Mouse (Mus musculus): ENCODE results near the gene Zkscan1. TPM values are rescaled to one million over a fixed set of nuclear protein-coding genes. Genes with fewer than 3 reads are reported as not detected.

Gene Zkscan1
- total and polyA plus RNA-seq, 3 experiments: 3.7 to 15.3 (median 14.0) TPM

DNA sequence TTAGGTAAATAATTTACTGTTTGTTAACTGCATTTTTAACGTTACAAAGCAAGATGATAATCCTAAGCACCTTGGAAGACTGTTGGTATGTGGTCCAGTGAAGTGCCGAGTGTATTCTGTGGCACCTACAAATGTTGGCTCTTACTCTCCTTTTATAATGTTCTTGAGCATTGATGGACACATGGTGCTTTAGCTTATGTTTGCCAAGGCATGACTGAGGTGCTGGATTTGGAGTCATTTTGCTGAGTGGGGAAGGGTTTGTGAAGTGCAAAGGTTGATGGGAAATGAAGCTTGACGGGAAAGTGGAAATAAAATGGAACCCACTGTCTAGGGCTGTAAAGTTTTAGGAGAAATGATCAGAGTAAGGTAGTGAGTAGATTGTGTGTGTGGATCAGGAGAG, 3.5 kb downstream of the Zkscan1 start:
- Histone ChIP-seq H3K36me3 (ENCODE audit: control insufficient read depth, insufficient read depth, low read length) (peaks cover 14% of the 10 kb centered on the region), H3K79me2 (replicated peaks; ENCODE audit: control insufficient read depth, insufficient read depth, low read length) (peaks cover 4% of the 10 kb centered on the region), H3K27ac (no peak overlapping the region), H3K4me1 (ENCODE audit: control insufficient read depth, insufficient read depth, low read length) (peaks cover 5% of the 10 kb centered on the region), H3K27me3 (ENCODE audit: control insufficient read depth, insufficient read depth, low read length) (no peaks in the 10 kb centered on the region), H3K4me3 (no peak overlapping the region), H3K9ac (ENCODE audit: low read depth, low read length) (no peak overlapping the region)
- intact Hi-C loops (cut with DNase I): no loop called here
- WGBS: 60% methylated on average over 3 of the region's 3 CpGs
- TF ChIP-seq POLR2A (IDR thresholded peaks at IDR 0.05; ENCODE audit: insufficient read depth, low read depth, low read length): no peak
- no peak for TF ChIP-seq CTCF (IDR thresholded peaks at IDR 0.05)
- TF ChIP-seq EP300 (IDR thresholded peaks at IDR 0.05; ENCODE audit: insufficient read depth, low read depth, low read length): no peak
- DNase-seq: no peak

DNA sequence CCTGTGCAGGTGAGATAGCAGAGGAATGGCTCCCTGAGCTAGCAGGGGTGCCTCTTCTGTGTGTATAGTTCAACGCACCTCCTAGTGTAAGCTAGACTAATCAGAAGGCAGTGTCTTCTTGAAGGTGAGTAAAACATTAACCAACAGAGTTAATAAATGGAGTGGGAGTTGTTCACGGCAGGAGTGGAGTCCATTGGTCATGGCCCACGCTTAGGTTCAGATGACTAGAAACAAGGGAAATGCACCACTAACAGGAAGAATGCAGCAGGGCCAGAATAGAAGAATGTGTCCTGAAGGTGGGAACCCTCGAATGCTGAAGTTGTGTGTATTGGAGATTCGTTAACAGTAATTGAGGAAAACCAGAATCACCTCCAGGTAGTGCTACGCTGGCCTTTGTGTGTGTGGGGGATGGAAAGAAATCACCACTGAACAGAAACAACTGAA, 4.2 kb downstream of the Zkscan1 start:
- peaks cover 14% of the 10 kb centered on the region for H3K36me3 ChIP-seq (ENCODE audit: control insufficient read depth, insufficient read depth, low read length)
- peaks cover 4% of the 10 kb centered on the region for H3K79me2 ChIP-seq (replicated peaks; ENCODE audit: control insufficient read depth, insufficient read depth, low read length)
- WGBS: 84% methylated on average over 6 of the region's 6 CpGs
- H3K27me3 ChIP-seq (ENCODE audit: control insufficient read depth, insufficient read depth, low read length): no peaks in the 10 kb centered on the region
- intact Hi-C loops (cut with DNase I): no loop called here
- no peak for DNase-seq
- TF ChIP-seq EP300 (IDR thresholded peaks at IDR 0.05; ENCODE audit: insufficient read depth, low read depth, low read length) (no peak), CTCF (IDR thresholded peaks at IDR 0.05) (no peak), POLR2A (IDR thresholded peaks at IDR 0.05; ENCODE audit: insufficient read depth, low read depth, low read length) (no peak)
- H3K4me1 ChIP-seq (ENCODE audit: control insufficient read depth, insufficient read depth, low read length): peaks cover 5% of the 10 kb centered on the region
- no peak overlapping the region for H3K4me3 ChIP-seq
- no peak overlapping the region for H3K27ac ChIP-seq
- H3K9ac ChIP-seq (ENCODE audit: low read depth, low read length): no peak overlapping the region

DNA sequence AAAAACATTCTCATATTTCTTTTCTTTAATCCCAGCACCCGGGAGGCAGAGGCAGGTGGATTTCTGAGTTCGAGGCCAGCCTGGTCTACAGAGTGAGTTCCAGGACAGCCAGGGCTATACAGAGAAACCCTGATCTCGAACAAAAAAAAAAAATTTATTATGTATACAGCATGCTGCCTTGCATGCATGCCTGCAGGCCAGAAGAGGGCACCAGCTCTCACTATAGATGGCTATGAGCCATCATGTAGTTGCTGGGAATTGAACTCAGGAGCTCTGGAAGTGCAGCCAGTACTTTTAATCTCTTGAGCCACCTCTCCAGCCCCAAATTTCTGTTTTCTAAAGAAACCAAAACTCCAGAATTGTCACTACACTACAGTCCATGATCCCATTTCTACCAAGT, 5.4 kb downstream of the Zkscan1 start:
- WGBS: 63% methylated on average over 3 of the region's 3 CpGs
- Histone ChIP-seq H3K27ac (no peak overlapping the region), H3K4me1 (ENCODE audit: control insufficient read depth, insufficient read depth, low read length) (peaks cover 4% of the 10 kb centered on the region), H3K4me3 (no peak overlapping the region), H3K79me2 (replicated peaks; ENCODE audit: control insufficient read depth, insufficient read depth, low read length) (peaks cover 7% of the 10 kb centered on the region), H3K27me3 (ENCODE audit: control insufficient read depth, insufficient read depth, low read length) (no peaks in the 10 kb centered on the region), H3K9ac (ENCODE audit: low read depth, low read length) (no peak overlapping the region), H3K36me3 (ENCODE audit: control insufficient read depth, insufficient read depth, low read length) (peaks cover 14% of the 10 kb centered on the region)
- TF ChIP-seq CTCF (IDR thresholded peaks at IDR 0.05) (peak; percentile 63), POLR2A (IDR thresholded peaks at IDR 0.05; ENCODE audit: insufficient read depth, low read depth, low read length) (no peak)
- DNase-seq: no peak
- intact Hi-C loops (cut with DNase I): no loop called here

DNA sequence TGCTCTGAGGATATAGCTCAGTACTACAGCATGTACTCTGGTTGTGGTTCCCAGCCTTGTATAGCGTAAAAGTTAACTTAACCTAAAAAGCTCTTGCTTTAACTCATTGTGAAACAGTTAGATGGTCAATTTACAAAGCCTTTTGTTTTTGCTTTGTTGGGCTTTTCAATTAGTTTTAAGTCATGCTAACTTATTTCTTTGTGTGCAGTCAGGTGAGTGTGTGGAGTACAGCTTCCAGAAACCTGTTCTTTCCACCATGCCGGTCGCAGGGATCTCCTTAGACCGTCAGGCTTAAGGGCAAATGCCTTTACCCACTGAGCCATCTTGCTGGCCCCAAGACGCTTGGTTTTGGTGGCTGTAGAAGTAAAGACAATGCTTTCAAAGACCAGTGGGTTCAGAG, 5.9 kb downstream of the Zkscan1 start:
- TF ChIP-seq EP300 (IDR thresholded peaks at IDR 0.05; ENCODE audit: insufficient read depth, low read depth, low read length): no peak
- TF ChIP-seq CTCF (IDR thresholded peaks at IDR 0.05): no peak
- TF ChIP-seq POLR2A (IDR thresholded peaks at IDR 0.05; ENCODE audit: insufficient read depth, low read depth, low read length): no peak
- no peak overlapping the region for H3K4me3 ChIP-seq
- H3K27ac ChIP-seq: no peak overlapping the region
- intact Hi-C loops (cut with DNase I): no loop called here
- H3K79me2 ChIP-seq (replicated peaks; ENCODE audit: control insufficient read depth, insufficient read depth, low read length): peaks cover 7% of the 10 kb centered on the region
- H3K9ac ChIP-seq (ENCODE audit: low read depth, low read length): no peak overlapping the region
- H3K27me3 ChIP-seq (ENCODE audit: control insufficient read depth, insufficient read depth, low read length): no peaks in the 10 kb centered on the region
- peaks cover 14% of the 10 kb centered on the region for H3K36me3 ChIP-seq (ENCODE audit: control insufficient read depth, insufficient read depth, low read length)
- WGBS: 94% methylated on average over 5 of the region's 5 CpGs
- peaks cover 2% of the 10 kb centered on the region for H3K4me1 ChIP-seq (ENCODE audit: control insufficient read depth, insufficient read depth, low read length)
- no peak for DNase-seq

DNA sequence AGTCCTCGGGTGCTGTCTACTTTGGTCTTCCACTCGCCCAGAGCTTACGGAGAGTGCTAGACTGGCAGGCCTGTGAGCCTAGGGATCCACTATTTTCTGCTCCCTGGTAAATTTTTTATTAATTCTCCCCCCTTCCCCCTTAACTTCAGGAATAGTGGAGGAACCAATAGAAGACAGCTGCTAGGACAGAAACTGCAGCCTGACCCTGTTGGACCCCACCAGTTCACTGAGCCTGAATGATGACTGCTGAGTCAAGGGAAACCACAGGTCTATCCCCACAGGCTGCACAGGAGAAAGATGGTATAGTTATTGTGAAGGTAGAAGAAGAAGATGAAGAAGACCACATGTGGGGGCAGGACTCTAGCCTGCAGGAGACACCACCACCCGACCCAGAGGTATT, 7.9 kb downstream of the Zkscan1 start:
- no peak overlapping the region for H3K9ac ChIP-seq (ENCODE audit: low read depth, low read length)

DNA sequence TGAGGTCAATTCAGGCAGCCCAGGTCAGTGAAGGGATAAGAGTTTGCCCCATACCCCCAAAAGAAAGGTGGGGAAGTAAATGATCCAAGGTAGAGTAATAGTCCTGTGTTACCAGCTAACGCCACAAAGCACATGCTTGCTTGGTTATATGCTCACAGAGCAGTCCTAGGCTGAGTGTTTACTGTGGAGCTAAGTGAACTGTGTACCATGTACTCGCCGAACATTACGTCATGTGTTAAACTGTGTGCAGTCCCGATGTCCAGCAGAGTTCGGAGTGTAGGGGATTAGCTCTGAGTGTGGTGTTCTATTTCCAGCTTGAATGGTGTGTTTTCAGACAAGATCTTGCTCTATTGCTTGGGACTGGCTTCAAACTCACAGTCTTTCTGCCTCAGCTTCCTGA, 9.6 kb downstream of the Zkscan1 start:
- no peaks in the 10 kb centered on the region for H3K36me3 ChIP-seq (ENCODE audit: control insufficient read depth, insufficient read depth, low read length)
- H3K79me2 ChIP-seq (replicated peaks; ENCODE audit: control insufficient read depth, insufficient read depth, low read length): peaks cover 3% of the 10 kb centered on the region
- H3K4me1 ChIP-seq (ENCODE audit: control insufficient read depth, insufficient read depth, low read length): no peaks in the 10 kb centered on the region
- intact Hi-C loops (cut with DNase I): no loop called here
- TF ChIP-seq POLR2A (IDR thresholded peaks at IDR 0.05; ENCODE audit: insufficient read depth, low read depth, low read length): no peak
- TF ChIP-seq CTCF (IDR thresholded peaks at IDR 0.05): no peak
- TF ChIP-seq EP300 (IDR thresholded peaks at IDR 0.05; ENCODE audit: insufficient read depth, low read depth, low read length): no peak
- no peaks in the 10 kb centered on the region for H3K27me3 ChIP-seq (ENCODE audit: control insufficient read depth, insufficient read depth, low read length)
- no peak overlapping the region for H3K27ac ChIP-seq
- no peak overlapping the region for H3K9ac ChIP-seq (ENCODE audit: low read depth, low read length)
- no peak overlapping the region for H3K4me3 ChIP-seq
- 94% methylated on average over 6 of the region's 6 CpGs for whole genome bisulfite sequencing
- no peak for DNase-seq

More for the DNA sequence above, 7.9 kb downstream of the Zkscan1 start:
- peaks cover 2% of the 10 kb centered on the region; the same call in 1 of the 2 replicates for H3K36me3 ChIP-seq (ENCODE audit: control insufficient read depth, insufficient read depth, low read length)
- H3K4me1 ChIP-seq (ENCODE audit: control insufficient read depth, insufficient read depth, low read length): peaks cover 1% of the 10 kb centered on the region; the same call in 1 of the 2 replicates
- H3K79me2 ChIP-seq (replicated peaks; ENCODE audit: control insufficient read depth, insufficient read depth, low read length): peaks cover 6% of the 10 kb centered on the region
- WGBS: 86% methylated on average over 4 of the region's 4 CpGs
- DNase-seq: no peak
- TF ChIP-seq POLR2A (IDR thresholded peaks at IDR 0.05; ENCODE audit: insufficient read depth, low read depth, low read length): no peak
- TF ChIP-seq EP300 (IDR thresholded peaks at IDR 0.05; ENCODE audit: insufficient read depth, low read depth, low read length): no peak
- TF ChIP-seq CTCF (IDR thresholded peaks at IDR 0.05): no peak
- intact Hi-C loops (cut with DNase I): no loop called here
- no peak overlapping the region for H3K4me3 ChIP-seq
- H3K27me3 ChIP-seq (ENCODE audit: control insufficient read depth, insufficient read depth, low read length): no peaks in the 10 kb centered on the region
- H3K27ac ChIP-seq: no peak overlapping the region

Measured in heart, adult 2 months (tissue).